Mouse (Mus musculus) colon, adult 2 months (tissue): ENCODE measurements around the gene Plk4. TPM values are rescaled to one million over a fixed set of nuclear protein-coding genes. Genes with fewer than 3 reads are reported as not detected.

ENCODE experiments used
- polyA plus RNA-seq: library from polyadenylated mRNA; depleted of rRNA; stranded (reverse); fragments of >200 nt; gene quantifications from 2 replicates; pipeline ENCODE4 v1.2.3, GENCODE M21; 2012; rRNA removed

Gene Plk4
- polyA plus RNA-seq, result 1.6 and 3.3 TPM in 2 replicates

DNA sequence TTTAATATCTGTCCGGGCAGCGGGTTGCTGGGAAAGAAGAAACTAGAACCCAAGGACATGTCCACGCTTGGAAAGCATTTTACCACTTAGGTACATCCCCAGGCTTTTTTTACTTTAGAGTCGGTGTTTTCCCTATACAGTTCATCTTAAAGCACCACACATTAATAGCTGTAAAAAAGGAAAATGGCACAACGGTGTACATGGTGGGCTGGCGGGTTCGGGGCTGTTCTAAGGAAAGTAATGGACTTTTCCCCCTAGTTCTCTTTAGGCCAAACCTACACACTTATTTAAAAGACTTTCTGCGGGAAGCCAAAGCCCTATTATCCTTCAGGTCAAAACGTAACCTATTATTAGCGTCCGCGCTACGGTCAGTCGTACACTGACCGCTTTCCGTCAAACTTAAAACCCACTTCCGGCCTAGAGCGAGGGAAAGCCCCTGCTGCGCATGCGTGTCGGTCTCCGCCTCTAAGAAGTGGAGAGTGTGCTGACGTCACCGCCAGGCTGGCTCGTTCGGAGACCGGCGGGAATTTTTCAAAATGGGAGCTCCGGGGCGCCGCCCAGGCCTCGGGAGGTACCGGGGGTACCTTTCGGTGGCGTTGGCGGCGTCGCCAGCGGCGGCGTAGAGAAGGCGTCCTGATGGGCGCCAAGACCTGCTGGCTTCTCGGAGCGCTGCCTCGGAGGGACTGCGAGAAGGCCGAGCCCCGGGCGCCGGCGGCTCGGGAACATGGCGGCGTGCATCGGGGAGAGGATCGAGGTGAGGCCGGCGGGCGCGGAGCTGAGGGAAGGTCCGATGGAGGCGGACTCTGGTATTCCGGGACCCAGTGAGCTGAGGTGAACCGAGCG is at the start of gene Plk4:
Gene Plk4, plus strand, starts transcription at position 490 of the 843 bp plus-strand sequence.

GRCm38 (mm10) chr3:40846473-40846956 is 46.7 kb downstream of the Plk4 start, which contains the start of gene Mfsd8:
TSS of gene Mfsd8 (minus strand) at chr3:40846886.

DNA sequence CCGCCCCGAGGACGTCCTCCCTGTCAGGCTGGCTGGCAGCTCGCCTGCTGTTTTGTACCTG is 47.0 kb downstream of the Plk4 start, which contains the start of gene Abhd18:
Gene Abhd18, plus strand, starts transcription at position 14 of the 61 bp plus-strand sequence.

Other genes with a start within 250 kb of the Plk4 start
- gene Slc25a31, start 91.2 kb upstream of the Plk4 start, polyA plus RNA-seq, result not detected in 2 replicates
- 18.7 and 32.8 TPM in 2 replicates for gene Hspa4l, start 55.5 kb upstream of the Plk4 start, polyA plus RNA-seq
- 1.1 and 1.2 TPM in 2 replicates for gene Mfsd8, start 46.9 kb downstream of the Plk4 start, polyA plus RNA-seq
- 1.9 and 2.3 TPM in 2 replicates for gene Abhd18, start 47.0 kb downstream of the Plk4 start, polyA plus RNA-seq
- not detected in 2 replicates for gene 1700034I23Rik, start 102.5 kb downstream of the Plk4 start, polyA plus RNA-seq
- 20.2 and 21.4 TPM in 2 replicates for gene Larp1b, start 149.8 kb downstream of the Plk4 start, polyA plus RNA-seq